Mouse (Mus musculus) embryonic facial prominence, embryonic 13.5 days (tissue): ENCODE measurements around the gene Evpl. TPM values are rescaled to one million over a fixed set of nuclear protein-coding genes. Genes with fewer than 3 reads are reported as not detected.

Source experiments
- ATAC-seq: fragments of 200-750 bp; cut with Nextera tagmentation; 2 replicates; pipeline ENCODE4 v1.8.0; 2017; ENCODE audit warnings: low read depth; ENCODE audit not compliant: insufficient number of reproducible peaks, insufficient read depth, low FRiP score, low TSS enrichment
- H3K27ac ChIP-seq: fragments of 300-500 bp; sonication (generic); 2 replicates; pipeline ENCODE4 v1.5.1; 2015; ENCODE audit warnings: moderate library complexity, mild to moderate bottlenecking, inconsistent platforms
- H3K27me3 ChIP-seq: fragments of 300-500 bp; sonication (generic); 2 replicates; pipeline ENCODE4 v1.6.1; 2015; ENCODE audit warnings: mild to moderate bottlenecking, inconsistent platforms
- H3K36me3 ChIP-seq: fragments of 300-500 bp; sonication (generic); 2 replicates; pipeline ENCODE4 v1.6.1; 2015; ENCODE audit warnings: mild to moderate bottlenecking, inconsistent platforms
- H3K4me1 ChIP-seq: fragments of 300-500 bp; sonication (generic); 2 replicates; pipeline ENCODE4 v1.6.1; 2015; ENCODE audit warnings: inconsistent platforms
- H3K4me2 ChIP-seq: fragments of 300-500 bp; sonication (generic); 2 replicates; pipeline ENCODE4 v1.6.1; 2015; ENCODE audit warnings: moderate library complexity, mild to moderate bottlenecking, inconsistent platforms
- H3K4me3 ChIP-seq: fragments of 300-500 bp; sonication (generic); 2 replicates; pipeline ENCODE4 v1.5.1; 2015; ENCODE audit warnings: mild to moderate bottlenecking, inconsistent platforms
- H3K9ac ChIP-seq: fragments of 300-500 bp; sonication (generic); 2 replicates; pipeline ENCODE4 v1.6.1; 2015; ENCODE audit warnings: mild to moderate bottlenecking, inconsistent platforms
- H3K9me3 ChIP-seq: fragments of 300-500 bp; sonication (generic); 2 replicates; pipeline ENCODE4 v1.6.1; 2016; ENCODE audit warnings: inconsistent platforms
- WGBS: fragments of 180-500 bp; shearing (Covaris S2); methylation state at CpG from one replicate; pipeline ENCODE4 v1.1.7; 2015; ENCODE audit warnings: mixed read lengths; 5-methylcytosine and 5-hydroxymethylcytosine counted together
- polyA plus RNA-seq: library from polyadenylated mRNA; unstranded; fragments of >200 nt; fragmentation: Nextera tagmentation; extraction: Ambion mirVana; gene quantifications from 2 replicates; pipeline ENCODE4 v1.2.1, GENCODE M21; 2015

Gene Evpl
- polyA plus RNA-seq, 1 experiment from 2014 or later, result 4.8 TPM

GRCm38 (mm10) chr11:116194619-116195018 is 43.3 kb downstream of the Evpl start:
- Histone ChIP-seq H3K4me3 (no peak overlapping the region), H3K4me1 (peaks cover 7% of the 10 kb centered on the region), H3K4me2 (no peak overlapping the region), H3K27ac (no peak overlapping the region), H3K27me3 (no peaks in the 10 kb centered on the region), H3K9me3 (no peaks in the 10 kb centered on the region), H3K36me3 (peaks cover 21% of the 10 kb centered on the region; the same call in 1 of the 2 replicates), H3K9ac (peak overlapping the region; percentile 46)
- WGBS, result 95% methylated on average over 8 of the region's 8 CpGs
- ATAC-seq, result no peak

- Histone ChIP-seq H3K4me2 (no peak overlapping the region), H3K27ac (peak overlapping the region; percentile 73), H3K27me3 (no peaks in the 10 kb centered on the region), H3K4me1 (peaks cover 20% of the 10 kb centered on the region), H3K4me3 (no peak overlapping the region), H3K36me3 (peaks cover 56% of the 10 kb centered on the region), H3K9me3 (no peaks in the 10 kb centered on the region), H3K9ac (peak overlapping the region; percentile 47; the same call in 1 of the 2 replicates)
- ATAC-seq, result no peak
- 49% methylated on average over 11 of the region's 11 CpGs for WGBS
Observed at GRCm38 (mm10) chr11:116187226-116187930, 50.5 kb downstream of the Evpl start.

DNA sequence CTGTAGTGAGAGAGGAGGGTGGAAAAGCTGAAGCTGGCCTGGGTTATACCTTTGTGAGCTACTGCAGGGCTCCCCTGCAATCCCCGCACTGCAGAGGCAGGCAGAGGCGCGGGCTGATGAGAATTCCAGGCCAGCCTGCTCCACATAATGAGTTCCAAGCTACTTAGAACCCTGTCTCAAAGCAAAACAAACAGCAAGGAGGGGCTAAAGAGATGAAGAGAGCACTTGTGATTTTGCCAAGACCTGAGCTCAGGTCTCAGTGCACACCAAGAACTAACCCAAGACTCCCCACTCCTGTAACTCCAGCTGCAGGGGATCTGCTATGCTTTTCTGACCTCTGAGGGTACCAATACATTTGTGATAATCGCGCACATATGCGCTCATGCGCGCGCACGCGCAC is 51.5 kb downstream of the Evpl start:
- WGBS, result 61% methylated on average over 11 of the region's 11 CpGs
- H3K36me3 ChIP-seq, result peaks cover 64% of the 10 kb centered on the region

DNA sequence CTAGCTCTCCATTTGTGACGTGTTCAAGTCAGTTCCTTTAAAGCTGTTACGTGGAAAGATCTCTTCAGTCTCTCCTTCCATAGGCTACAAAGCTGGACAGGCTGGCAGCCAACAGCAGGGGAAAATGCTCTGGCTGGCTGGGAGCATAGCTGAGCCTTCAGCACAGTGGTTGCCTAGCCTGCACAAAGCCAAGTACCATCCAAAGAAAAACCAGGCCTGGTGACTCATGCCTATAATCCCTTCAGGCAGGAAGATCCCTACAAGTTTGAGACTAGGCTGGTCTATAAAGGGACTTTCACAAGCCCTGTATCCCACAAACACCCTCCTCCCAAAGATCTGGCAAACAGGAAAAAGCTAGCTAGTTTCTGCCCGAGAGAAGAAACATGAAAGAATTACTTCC is 52.0 kb downstream of the Evpl start:
- 71% methylated on average over 3 of the region's 3 CpGs for WGBS

More for the DNA sequence above, 51.5 kb downstream of the Evpl start:
- H3K4me1 ChIP-seq, result peaks cover 20% of the 10 kb centered on the region
- ATAC-seq, result no peak
- H3K9ac ChIP-seq, result peak overlapping the region; percentile 21; the same call in 1 of the 2 replicates
- H3K27me3 ChIP-seq, result no peaks in the 10 kb centered on the region
- no peak overlapping the region for H3K4me3 ChIP-seq
- H3K4me2 ChIP-seq, result no peak overlapping the region
- H3K9me3 ChIP-seq, result no peaks in the 10 kb centered on the region
- H3K27ac ChIP-seq, result peak overlapping the region; percentile 84

GRCm38 (mm10) chr11:116178411-116179121 is 59.3 kb downstream of the Evpl start:
- H3K4me1 ChIP-seq, result no peaks in the 10 kb centered on the region

More for the DNA sequence above, 52.0 kb downstream of the Evpl start:
- no peak for ATAC-seq
- H3K27ac ChIP-seq, result peak overlapping the region; percentile 84
- H3K4me3 ChIP-seq, result no peak overlapping the region
- no peaks in the 10 kb centered on the region for H3K9me3 ChIP-seq
- H3K9ac ChIP-seq, result no peak overlapping the region
- peaks cover 62% of the 10 kb centered on the region for H3K36me3 ChIP-seq
- peaks cover 20% of the 10 kb centered on the region for H3K4me1 ChIP-seq
- no peak overlapping the region for H3K4me2 ChIP-seq
- no peaks in the 10 kb centered on the region for H3K27me3 ChIP-seq

DNA sequence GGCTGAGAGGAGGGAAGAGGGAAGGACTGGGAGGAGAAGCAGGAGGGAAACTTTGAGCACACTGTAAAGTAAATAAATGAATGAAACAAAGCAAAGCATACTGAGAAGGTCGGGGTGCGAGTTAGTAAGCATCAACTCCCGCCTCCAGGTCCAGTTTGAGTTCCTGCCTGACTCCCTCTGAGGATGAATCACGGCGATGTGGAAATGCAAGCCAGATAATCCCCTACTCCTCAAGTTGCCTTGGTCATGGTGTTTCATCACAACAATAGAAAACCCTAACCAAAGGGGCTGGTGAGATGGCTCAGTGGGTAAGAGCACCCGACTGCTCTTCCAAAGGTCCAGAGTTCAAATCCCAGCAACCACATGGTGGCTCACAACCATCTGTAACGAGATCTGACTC is 61.9 kb downstream of the Evpl start:
- Histone ChIP-seq H3K9me3 (no peaks in the 10 kb centered on the region), H3K36me3 (peaks cover 90% of the 10 kb centered on the region), H3K4me3 (no peak overlapping the region), H3K4me1 (no peaks in the 10 kb centered on the region), H3K27me3 (no peaks in the 10 kb centered on the region), H3K9ac (no peak overlapping the region), H3K27ac (no peak overlapping the region), H3K4me2 (no peak overlapping the region)
- 84% methylated on average over 7 of the region's 7 CpGs for WGBS
- no peak for ATAC-seq

More at GRCm38 (mm10) chr11:116178411-116179121, 59.3 kb downstream of the Evpl start:
- Histone ChIP-seq H3K4me2 (no peak overlapping the region), H3K36me3 (peaks cover 87% of the 10 kb centered on the region), H3K4me3 (no peak overlapping the region), H3K27ac (no peak overlapping the region), H3K9ac (no peak overlapping the region), H3K27me3 (no peaks in the 10 kb centered on the region), H3K9me3 (no peaks in the 10 kb centered on the region)
- WGBS, result 87% methylated on average over 20 of the region's 20 CpGs
- ATAC-seq, result no peak

- no peaks in the 10 kb centered on the region for H3K27me3 ChIP-seq
- no peak for ATAC-seq
- WGBS, result 92% methylated on average over 22 of the region's 22 CpGs
Observed at GRCm38 (mm10) chr11:116174775-116175448, 63.0 kb downstream of the Evpl start.

GRCm38 (mm10) chr11:116171959-116172358 is 65.9 kb downstream of the Evpl start:
- Histone ChIP-seq H3K36me3 (peaks cover 52% of the 10 kb centered on the region), H3K4me2 (no peak overlapping the region), H3K27me3 (no peaks in the 10 kb centered on the region), H3K4me1 (peaks cover 10% of the 10 kb centered on the region), H3K27ac (no peak overlapping the region), H3K4me3 (no peak overlapping the region), H3K9me3 (no peaks in the 10 kb centered on the region), H3K9ac (no peak overlapping the region)
- no peak for ATAC-seq
- 78% methylated on average over 2 of the region's 2 CpGs for WGBS

More at GRCm38 (mm10) chr11:116174775-116175448, 63.0 kb downstream of the Evpl start:
- H3K36me3 ChIP-seq, result peaks cover 79% of the 10 kb centered on the region
- no peak overlapping the region for H3K9ac ChIP-seq
- H3K4me2 ChIP-seq, result no peak overlapping the region
- no peaks in the 10 kb centered on the region for H3K4me1 ChIP-seq
- no peaks in the 10 kb centered on the region for H3K9me3 ChIP-seq
- H3K27ac ChIP-seq, result no peak overlapping the region
- H3K4me3 ChIP-seq, result no peak overlapping the region

Other genes with a start within 250 kb of the Evpl start
- 169 and 189 TPM in 2 replicates for gene Galk1, start 225.4 kb downstream of the Evpl start, polyA plus RNA-seq
- 2,264 and 2,363 TPM in 2 replicates for gene H3f3b, start 210.1 kb downstream of the Evpl start, polyA plus RNA-seq
- gene Unk, start 207.8 kb downstream of the Evpl start, polyA plus RNA-seq, result 40.7 and 44.9 TPM in 2 replicates
- 2.7 and 2.9 TPM in 2 replicates for gene Unc13d, start 160.1 kb downstream of the Evpl start, polyA plus RNA-seq
- 48.8 and 52.0 TPM in 2 replicates for gene Wbp2, start 151.1 kb downstream of the Evpl start, polyA plus RNA-seq
- gene Trim47, start 110.9 kb downstream of the Evpl start, polyA plus RNA-seq, result 8.6 and 9.4 TPM in 2 replicates
- 2.8 and 3.2 TPM in 2 replicates for gene Trim65, start 106.9 kb downstream of the Evpl start, polyA plus RNA-seq
- gene Mrpl38, start 99.2 kb downstream of the Evpl start, polyA plus RNA-seq, result 75.2 and 80.0 TPM in 2 replicates
- 49.5 and 60.3 TPM in 2 replicates for gene Fbf1, start 69.9 kb downstream of the Evpl start, polyA plus RNA-seq
- 59.7 and 74.1 TPM in 2 replicates for gene Ten1, start 39.2 kb downstream of the Evpl start, polyA plus RNA-seq
- gene Acox1, start 39.0 kb downstream of the Evpl start, polyA plus RNA-seq, result 21.4 and 24.5 TPM in 2 replicates
- 95.2 and 97.5 TPM in 2 replicates for gene Srp68, start 36.1 kb upstream of the Evpl start, polyA plus RNA-seq
- 0.18 TPM in 1 of 2 replicates, not detected in the other for gene Galr2, start 42.9 kb upstream of the Evpl start, polyA plus RNA-seq
- 71.7 and 79.4 TPM in 2 replicates for gene Exoc7, start 69.2 kb upstream of the Evpl start, polyA plus RNA-seq
- gene Foxj1, start 97.3 kb upstream of the Evpl start, polyA plus RNA-seq, result 0.80 and 1.4 TPM in 2 replicates
- 10.2 and 16.5 TPM in 2 replicates for gene Rnf157, start 175.0 kb upstream of the Evpl start, polyA plus RNA-seq
- gene Ubald2, start 196.0 kb upstream of the Evpl start, polyA plus RNA-seq, result 26.4 and 35.2 TPM in 2 replicates
- gene Qrich2, start 228.2 kb upstream of the Evpl start, polyA plus RNA-seq, result 0.19 and 0.55 TPM in 2 replicates